Mouse (Mus musculus) ES-E14 (cell line): ENCODE data around the gene Ppargc1a. TPM values are rescaled to one million over a fixed set of nuclear protein-coding genes. Genes with fewer than 3 reads are reported as not detected.

Source experiments
- DNase-seq: peaks from one replicate; pipeline ENCODE4 v3.0.0-alpha.2; 2013; ENCODE audit warnings: low read depth, low spot score
- H3K27ac ChIP-seq: 2 replicates; pipeline ENCODE4 v1.5.1; 2012; ENCODE audit warnings: low read depth, mild to moderate bottlenecking, low read length, moderate library complexity, mixed read lengths; ENCODE audit not compliant: poor library complexity, insufficient read depth, severe bottlenecking
- H3K36me3 ChIP-seq: 2 replicates; pipeline ENCODE4 v1.6.1; 2012; ENCODE audit warnings: mild to moderate bottlenecking, low read length, moderate library complexity, mixed read lengths; ENCODE audit not compliant: control insufficient read depth, poor library complexity, insufficient read depth, severe bottlenecking
- H3K4me1 ChIP-seq, 2 experiments: fragments of 150-350 bp in 1 of 2; sonication (generic) in 1 of 2; 2 replicates each; pipeline ENCODE4 v1.6.1; 2012; ENCODE audit warnings: low read length in 2 of 2, mild to moderate bottlenecking in 1 of 2, mixed read lengths in 1 of 2; ENCODE audit not compliant: control insufficient read depth in 2 of 2, insufficient read depth in 2 of 2, poor library complexity in 1 of 2
- H3K4me3 ChIP-seq, 2 experiments: fragments of 150-350 bp in 1 of 2; sonication (generic) in 1 of 2; 2 replicates each; pipeline ENCODE4 v1.5.1; 2012; ENCODE audit warnings: low read length in 2 of 2, low read depth in 1 of 2, mild to moderate bottlenecking in 1 of 2, mixed read lengths in 1 of 2; ENCODE audit not compliant: insufficient read depth in 1 of 2, poor library complexity in 1 of 2, severe bottlenecking in 1 of 2
- H3K9ac ChIP-seq: 2 replicates; pipeline ENCODE4 v1.6.1; 2012; ENCODE audit warnings: low read depth, mild to moderate bottlenecking, low read length, mixed read lengths; ENCODE audit not compliant: poor library complexity, insufficient read depth, severe bottlenecking
- H3K9me3 ChIP-seq: fragments of 150-350 bp; sonication (generic); 2 replicates; pipeline ENCODE4 v1.6.1; 2012; ENCODE audit warnings: low read depth, mild to moderate bottlenecking, low read length; ENCODE audit not compliant: control insufficient read depth, insufficient read depth
- CHD2 ChIP-seq: IDR thresholded peaks from 2 replicates; pipeline ENCODE4 v1.6.1; 2014; ENCODE audit warnings: mild to moderate bottlenecking, low read depth, low read length, inconsistent platforms
- HCFC1 ChIP-seq: IDR thresholded peaks from 2 replicates; pipeline ENCODE4 v1.6.1; 2012; ENCODE audit warnings: low read length, inconsistent platforms, borderline replicate concordance; ENCODE audit not compliant: insufficient read depth
- MAFK ChIP-seq: IDR thresholded peaks from 2 replicates; pipeline ENCODE4 v1.6.1; 2014; ENCODE audit warnings: mild to moderate bottlenecking, low read depth, low read length, inconsistent platforms; ENCODE audit not compliant: insufficient read depth
- ZC3H11A ChIP-seq: IDR thresholded peaks from 2 replicates; pipeline ENCODE4 v1.6.1; 2012; ENCODE audit warnings: low read depth, mild to moderate bottlenecking, inconsistent platforms, low read length, borderline replicate concordance
- ZNF384 ChIP-seq: IDR thresholded peaks from 2 replicates; pipeline ENCODE4 v1.6.1; 2012; ENCODE audit warnings: low read depth, low read length, inconsistent platforms
- in situ Hi-C, 2 experiments: fragments of 600-800 bp; cut with MboI; formaldehyde crosslinking; loops; one replicate each; pipeline ENCODE4 v1.15.1; 2025; ENCODE audit warnings: low sequenced_read_pairs in 2 of 2, inconsistent platforms in 1 of 2; ENCODE audit not compliant: unreplicated experiment in 2 of 2
- total RNA-seq: library from RNA; depleted of rRNA; stranded (reverse); fragments of 300-350 nt; gene quantifications from 2 replicates; pipeline ENCODE4 v1.2.3, GENCODE M21; 2012

Ppargc1a gene
- total RNA-seq, 1 experiment, result 0.04 TPM

DNA sequence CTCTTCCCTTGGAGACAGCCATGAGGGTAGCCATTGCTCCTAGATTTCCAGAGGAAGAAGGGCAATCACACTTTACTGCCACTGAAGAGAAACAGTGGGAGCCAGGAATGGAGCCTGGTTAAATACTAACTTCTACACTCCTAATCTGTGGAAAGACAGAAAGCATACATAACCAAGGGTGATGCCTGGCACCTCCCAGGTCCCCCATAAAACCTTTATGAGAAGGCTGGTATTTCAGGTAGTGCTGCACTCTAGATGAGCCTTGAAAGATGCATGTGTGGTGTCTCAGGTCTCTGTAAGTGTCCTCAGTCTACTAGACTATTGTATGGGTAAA lies 39.4 kb downstream of the Ppargc1a start:
- H3K27ac ChIP-seq, result no peak overlapping the region
- in situ Hi-C loops, result no loop called here
- no peak for DNase-seq

DNA sequence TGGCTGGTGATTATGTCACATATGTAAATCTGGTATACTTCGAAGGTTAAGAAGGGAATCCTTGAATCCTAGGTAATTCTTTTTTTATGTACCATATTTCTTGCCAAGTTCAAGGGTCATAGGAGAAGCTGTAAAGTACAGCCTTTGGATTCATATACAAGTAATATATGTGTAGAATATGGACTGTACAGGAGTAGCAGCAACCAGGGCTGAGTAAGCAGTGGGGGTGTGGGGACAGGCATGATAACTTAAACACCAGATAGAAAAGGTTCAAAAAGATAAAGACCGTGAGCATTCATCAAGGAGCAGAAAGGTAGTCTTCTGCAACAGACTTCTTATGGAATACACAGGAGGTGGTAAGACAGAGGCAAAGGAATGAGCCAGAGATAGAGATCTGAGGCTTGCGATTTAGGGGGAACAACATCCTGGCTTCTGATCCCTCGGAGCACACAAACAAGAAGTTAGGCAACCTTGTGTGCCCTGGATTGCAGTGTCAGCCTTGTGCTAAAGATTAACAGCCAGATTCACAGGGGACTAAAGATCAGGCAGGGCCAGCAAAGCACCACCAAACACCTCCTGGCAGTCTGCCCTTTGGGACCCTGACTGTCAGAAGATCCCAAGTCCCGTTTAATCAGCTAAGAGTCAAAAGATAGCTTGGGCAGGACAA lies 39.9 kb downstream of the Ppargc1a start:
- H3K9me3 ChIP-seq, result no peaks in the 10 kb centered on the region
- TF ChIP-seq CHD2, result no peak
- TF ChIP-seq ZNF384, result no peak
- TF ChIP-seq HCFC1, result no peak
- no peak for TF ChIP-seq MAFK
- no peak for TF ChIP-seq ZC3H11A
- H3K9ac ChIP-seq, result no peak overlapping the region
- H3K36me3 ChIP-seq, result no peaks in the 10 kb centered on the region
- H3K27ac ChIP-seq, result no peak overlapping the region
- no peaks in the 10 kb centered on the region for H3K4me1 ChIP-seq
- in situ Hi-C loops, result no loop called here
- H3K4me3 ChIP-seq, result no peak overlapping the region
- no peak for DNase-seq

More for the DNA sequence above, 39.4 kb downstream of the Ppargc1a start:
- Histone ChIP-seq H3K9ac (no peak overlapping the region), H3K4me1 (no peaks in the 10 kb centered on the region), H3K4me3 (no peak overlapping the region), H3K36me3 (no peaks in the 10 kb centered on the region), H3K9me3 (no peaks in the 10 kb centered on the region)
- TF ChIP-seq MAFK (no peak), HCFC1 (no peak), ZC3H11A (no peak), ZNF384 (no peak), CHD2 (no peak)

DNA sequence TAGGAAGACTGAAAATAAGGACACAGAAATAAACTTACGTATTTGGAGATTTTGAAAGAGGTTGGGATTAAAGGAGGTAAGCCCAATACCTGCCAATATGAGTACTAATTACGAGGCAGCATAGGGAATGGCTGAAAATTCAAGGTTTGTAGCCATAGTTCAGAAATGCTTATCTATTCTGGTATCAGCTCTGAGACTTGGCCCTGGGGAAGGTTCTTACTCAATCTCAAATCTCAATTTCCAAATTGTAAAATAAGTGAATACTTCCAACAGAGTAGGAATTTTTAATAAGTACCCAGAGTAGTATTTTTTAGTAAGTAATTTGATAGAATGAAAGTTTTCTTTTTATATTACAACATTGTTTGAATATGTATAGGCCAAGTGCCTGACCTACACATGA lies 41.7 kb downstream of the Ppargc1a start:
- H3K27ac ChIP-seq, result no peak overlapping the region
- in situ Hi-C loops, result no loop called here
- no peak overlapping the region for H3K4me3 ChIP-seq
- DNase-seq, result no peak
- H3K9me3 ChIP-seq, result no peaks in the 10 kb centered on the region
- H3K9ac ChIP-seq, result no peak overlapping the region
- no peaks in the 10 kb centered on the region for H3K4me1 ChIP-seq
- TF ChIP-seq MAFK, result no peak
- TF ChIP-seq ZNF384, result no peak
- TF ChIP-seq CHD2, result no peak
- no peaks in the 10 kb centered on the region for H3K36me3 ChIP-seq

DNA sequence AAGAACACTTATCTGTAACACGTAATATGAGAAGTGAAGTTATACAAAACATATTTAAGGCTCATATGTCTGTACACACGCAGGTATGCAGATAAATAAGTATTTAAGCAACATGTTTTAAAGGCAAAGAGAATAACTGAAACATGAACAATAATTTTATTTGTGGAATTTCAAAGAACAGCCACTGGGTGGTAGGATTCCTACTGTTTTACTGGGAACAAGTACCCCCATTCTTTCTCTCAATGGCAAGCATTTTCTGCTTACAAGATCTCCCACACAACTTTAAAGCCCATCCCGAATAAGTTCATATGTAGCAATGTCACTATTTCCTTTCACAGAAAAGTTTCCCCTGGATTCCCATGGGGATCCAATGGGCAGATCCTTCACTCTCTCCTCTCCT lies 46.7 kb downstream of the Ppargc1a start:
- in situ Hi-C loops, result no loop called here
- H3K36me3 ChIP-seq, result no peaks in the 10 kb centered on the region
- no peak overlapping the region for H3K9ac ChIP-seq
- H3K27ac ChIP-seq, result no peak overlapping the region
- no peaks in the 10 kb centered on the region for H3K9me3 ChIP-seq
- H3K4me3 ChIP-seq, result no peak overlapping the region
- DNase-seq, result no peak
- no peak for TF ChIP-seq HCFC1
- H3K4me1 ChIP-seq, result no peaks in the 10 kb centered on the region

DNA sequence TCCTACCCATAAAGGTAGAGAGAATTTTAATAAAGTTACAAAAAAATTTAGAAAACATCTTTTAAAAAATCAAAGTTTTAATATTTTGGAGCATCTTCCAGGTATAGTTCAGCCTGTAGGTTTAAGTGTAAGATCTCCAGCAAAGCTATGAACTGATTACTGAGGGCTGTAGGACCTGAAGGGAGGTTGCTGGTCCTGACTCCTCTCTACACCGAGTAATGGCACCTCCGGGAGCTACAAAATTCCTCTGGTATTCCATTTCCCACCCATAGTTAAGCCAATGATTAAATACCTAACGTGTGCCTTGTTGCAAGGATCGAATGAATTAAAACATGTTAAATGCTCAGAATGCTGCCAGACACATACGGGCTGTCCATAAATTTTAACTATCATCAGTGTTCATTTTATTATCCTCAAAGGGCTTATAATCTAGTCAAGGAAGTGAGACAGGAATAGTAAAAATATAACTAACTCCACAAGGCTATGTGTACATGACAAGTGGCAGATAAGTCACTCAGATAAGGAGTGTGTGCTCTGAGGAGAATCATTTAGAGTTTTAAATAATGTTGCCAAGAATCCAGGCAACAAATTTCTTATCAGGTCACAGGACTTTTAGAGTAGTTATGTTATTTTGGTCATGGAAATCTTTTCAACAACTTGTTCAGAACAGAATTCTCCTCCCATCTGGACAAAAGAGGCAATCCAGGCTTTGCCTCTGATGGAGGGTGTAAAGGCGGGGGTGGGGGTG lies 49.9 kb downstream of the Ppargc1a start:
- in situ Hi-C loops, result no loop called here
- Histone ChIP-seq H3K9ac (no peak overlapping the region), H3K4me1 (no peaks in the 10 kb centered on the region), H3K36me3 (no peaks in the 10 kb centered on the region), H3K9me3 (no peaks in the 10 kb centered on the region), H3K27ac (no peak overlapping the region), H3K4me3 (no peak overlapping the region)
- DNase-seq, result no peak
- no peak for TF ChIP-seq ZNF384
- no peak for TF ChIP-seq HCFC1
- no peak for TF ChIP-seq CHD2
